Mouse (Mus musculus) liver, embryonic 13.5 days (tissue): Measurements from ENCODE around the gene Smap1. TPM values are rescaled to one million over a fixed set of nuclear protein-coding genes. Genes with fewer than 3 reads are reported as not detected.
A peak's percentile ranks its signal among the peaks of the same experiment; 100 is the strongest.

Source experiments
- ATAC-seq: fragments of 200-750 bp; cut with Nextera tagmentation; 2 replicates; pipeline ENCODE4 v1.8.0; 2017; ENCODE audit warnings: low read depth, mild to moderate bottlenecking, moderate number of reproducible peaks, moderate library complexity
- DNase-seq: peaks from one replicate; pipeline ENCODE4 v3.0.0; 2022
- H3K27ac ChIP-seq: fragments of 300-500 bp; sonication (generic); 2 replicates; pipeline ENCODE4 v1.5.1; 2015; ENCODE audit warnings: moderate library complexity, mild to moderate bottlenecking, inconsistent platforms
- H3K27me3 ChIP-seq: fragments of 300-500 bp; sonication (generic); 2 replicates; pipeline ENCODE4 v1.6.1; 2015; ENCODE audit warnings: mild to moderate bottlenecking, inconsistent platforms
- H3K36me3 ChIP-seq: fragments of 300-500 bp; sonication (generic); 2 replicates; pipeline ENCODE4 v1.6.1; 2015; ENCODE audit warnings: mild to moderate bottlenecking, inconsistent platforms
- H3K4me1 ChIP-seq: fragments of 300-500 bp; sonication (generic); replicated peaks from 2 replicates; pipeline ENCODE4 v1.6.1; 2015; ENCODE audit warnings: inconsistent platforms
- H3K4me2 ChIP-seq: fragments of 300-500 bp; sonication (generic); 2 replicates; pipeline ENCODE4 v1.6.1; 2015; ENCODE audit warnings: inconsistent platforms, mild to moderate bottlenecking, moderate library complexity
- H3K4me3 ChIP-seq: fragments of 300-500 bp; sonication (generic); replicated peaks from 2 replicates; pipeline ENCODE4 v1.5.1; 2015; ENCODE audit warnings: mild to moderate bottlenecking, inconsistent platforms
- H3K9ac ChIP-seq: fragments of 300-500 bp; sonication (generic); 2 replicates; pipeline ENCODE4 v1.6.1; 2015; ENCODE audit warnings: mild to moderate bottlenecking, inconsistent platforms
- H3K9me3 ChIP-seq: fragments of 300-500 bp; sonication (generic); replicated peaks from 2 replicates; pipeline ENCODE4 v1.6.1; 2016; ENCODE audit warnings: inconsistent platforms
- WGBS: fragments of 180-500 bp; shearing (Covaris S2); methylation state at CpG from one replicate; pipeline ENCODE4 v1.1.7; 2015; ENCODE audit not compliant: insufficient replicate concordance; 5-methylcytosine and 5-hydroxymethylcytosine counted together
- polyA plus RNA-seq: library from polyadenylated mRNA; unstranded; fragments of >200 nt; fragmentation: Nextera tagmentation; extraction: Ambion mirVana; gene quantifications from 2 replicates; pipeline ENCODE4 v1.2.1, GENCODE M21; 2015

The Smap1 gene
- polyA plus RNA-seq, 1 experiment from 2014 or later = 32.0 TPM

- no peak overlapping the region for H3K27ac ChIP-seq
- H3K27me3 ChIP-seq = no peaks in the 10 kb centered on the region
- no peak overlapping the region for H3K4me3 ChIP-seq
- H3K36me3 ChIP-seq = peaks cover 19% of the 10 kb centered on the region
- 65% methylated on average over 2 of the region's 2 CpGs for whole genome bisulfite sequencing
- H3K9me3 ChIP-seq = no peaks in the 10 kb centered on the region
- H3K4me1 ChIP-seq = no peaks in the 10 kb centered on the region
- H3K4me2 ChIP-seq = no peak overlapping the region
- DNase-seq (no peak), ATAC-seq (no peak)
- no peak overlapping the region for H3K9ac ChIP-seq
Measured at GRCm38 (mm10) chr1:23867350-23867862, 54.7 kb downstream of the Smap1 start.

- WGBS = 91% methylated on average over 7 of the region's 7 CpGs
- Histone ChIP-seq H3K9ac (no peak overlapping the region), H3K9me3 (no peaks in the 10 kb centered on the region), H3K4me3 (no peak overlapping the region), H3K4me1 (no peaks in the 10 kb centered on the region), H3K27ac (no peak overlapping the region), H3K4me2 (no peak overlapping the region), H3K36me3 (peaks cover 9% of the 10 kb centered on the region), H3K27me3 (no peaks in the 10 kb centered on the region)
- DNase-seq = no peak
- no peak for ATAC-seq
Measured at GRCm38 (mm10) chr1:23865566-23865965, 56.6 kb downstream of the Smap1 start.

GRCm38 (mm10) chr1:23860944-23861343, 61.2 kb downstream of the Smap1 start:
- no peak overlapping the region for H3K4me3 ChIP-seq
- no peak overlapping the region for H3K9ac ChIP-seq
- peaks cover 29% of the 10 kb centered on the region for H3K36me3 ChIP-seq
- H3K4me1 ChIP-seq = no peaks in the 10 kb centered on the region
- no peak overlapping the region for H3K4me2 ChIP-seq
- no peaks in the 10 kb centered on the region for H3K9me3 ChIP-seq
- H3K27me3 ChIP-seq = no peaks in the 10 kb centered on the region
- WGBS = 72% methylated on average over 2 of the region's 2 CpGs
- no peak overlapping the region for H3K27ac ChIP-seq
- no peak for DNase-seq
- ATAC-seq = no peak

GRCm38 (mm10) chr1:23855623-23856022, 66.5 kb downstream of the Smap1 start:
- 89% methylated on average over 3 of the region's 3 CpGs for WGBS

GRCm38 (mm10) chr1:23846044-23846680, 76.0 kb downstream of the Smap1 start:
- WGBS = 88% methylated on average over 10 of the region's 10 CpGs
- Histone ChIP-seq H3K4me1 (no peaks in the 10 kb centered on the region), H3K27me3 (no peaks in the 10 kb centered on the region), H3K4me3 (no peak overlapping the region), H3K27ac (no peak overlapping the region), H3K4me2 (no peak overlapping the region), H3K9me3 (no peaks in the 10 kb centered on the region), H3K36me3 (peaks cover 61% of the 10 kb centered on the region), H3K9ac (no peak overlapping the region)
- ATAC-seq (no peak), DNase-seq (no peak)

More at GRCm38 (mm10) chr1:23855623-23856022, 66.5 kb downstream of the Smap1 start:
- Histone ChIP-seq H3K4me2 (no peak overlapping the region), H3K27me3 (no peaks in the 10 kb centered on the region), H3K27ac (no peak overlapping the region), H3K9ac (no peak overlapping the region), H3K9me3 (no peaks in the 10 kb centered on the region), H3K4me1 (no peaks in the 10 kb centered on the region), H3K36me3 (peaks cover 37% of the 10 kb centered on the region), H3K4me3 (no peak overlapping the region)
- DNase-seq = no peak
- ATAC-seq = no peak

- peaks cover 56% of the 10 kb centered on the region for H3K36me3 ChIP-seq
- H3K27me3 ChIP-seq = no peaks in the 10 kb centered on the region
- ATAC-seq = no peak
- no peak for DNase-seq
- H3K9ac ChIP-seq = no peak overlapping the region
- H3K4me3 ChIP-seq = no peak overlapping the region
- H3K4me1 ChIP-seq = no peaks in the 10 kb centered on the region
- no peaks in the 10 kb centered on the region for H3K9me3 ChIP-seq
- H3K27ac ChIP-seq = no peak overlapping the region; the same call in 1 of the 2 replicates
- whole genome bisulfite sequencing = 92% methylated on average over 10 of the region's 10 CpGs
- no peak overlapping the region for H3K4me2 ChIP-seq
Measured at GRCm38 (mm10) chr1:23845007-23845406, 77.1 kb downstream of the Smap1 start.

- H3K27me3 ChIP-seq = no peaks in the 10 kb centered on the region
- peaks cover 53% of the 10 kb centered on the region for H3K36me3 ChIP-seq
- no peak overlapping the region for H3K27ac ChIP-seq
- ATAC-seq = no peak
- no peaks in the 10 kb centered on the region for H3K9me3 ChIP-seq
- 82% methylated on average over 7 of the region's 7 CpGs for WGBS
- H3K9ac ChIP-seq = no peak overlapping the region
- H3K4me2 ChIP-seq = no peak overlapping the region
- H3K4me3 ChIP-seq = no peak overlapping the region
- H3K4me1 ChIP-seq = no peaks in the 10 kb centered on the region
- DNase-seq = no peak
Measured at GRCm38 (mm10) chr1:23843790-23844189, 78.3 kb downstream of the Smap1 start.

GRCm38 (mm10) chr1:23842629-23843028, 79.5 kb downstream of the Smap1 start:
- Histone ChIP-seq H3K27ac (no peak overlapping the region), H3K4me3 (no peak overlapping the region), H3K4me2 (no peak overlapping the region), H3K4me1 (no peaks in the 10 kb centered on the region), H3K36me3 (peaks cover 44% of the 10 kb centered on the region), H3K27me3 (no peaks in the 10 kb centered on the region), H3K9me3 (no peaks in the 10 kb centered on the region), H3K9ac (no peak overlapping the region)
- WGBS = 69% methylated on average over 3 of the region's 3 CpGs
- ATAC-seq = no peak
- DNase-seq = no peak

- DNase-seq = no peak
- Histone ChIP-seq H3K4me1 (no peaks in the 10 kb centered on the region; the same call in 1 of the 2 replicates), H3K9me3 (no peaks in the 10 kb centered on the region), H3K4me3 (no peak overlapping the region), H3K27me3 (no peaks in the 10 kb centered on the region), H3K9ac (no peak overlapping the region), H3K27ac (no peak overlapping the region), H3K36me3 (peaks cover 32% of the 10 kb centered on the region), H3K4me2 (no peak overlapping the region)
- ATAC-seq = no peak
Measured at GRCm38 (mm10) chr1:23840924-23841323, 81.2 kb downstream of the Smap1 start.

GRCm38 (mm10) chr1:23836630-23837029, 85.5 kb downstream of the Smap1 start:
- no peaks in the 10 kb centered on the region for H3K9me3 ChIP-seq
- H3K36me3 ChIP-seq = 0 out of 2 replicates have a peak, but pooled peaks cover 1% of the 10 kb centered on the region
- no peaks in the 10 kb centered on the region for H3K27me3 ChIP-seq
- WGBS = 15% methylated on average over 4 of the region's 4 CpGs
- H3K4me2 ChIP-seq = no peak overlapping the region
- H3K4me3 ChIP-seq = no peak overlapping the region
- H3K4me1 ChIP-seq = no peaks in the 10 kb centered on the region; the same call in 1 of the 2 replicates
- no peak for DNase-seq
- ATAC-seq = peak; percentile 59; the same call in 1 of the 2 replicates
- H3K27ac ChIP-seq = no peak overlapping the region
- no peak overlapping the region for H3K9ac ChIP-seq

GRCm38 (mm10) chr1:23834819-23835218, 87.3 kb downstream of the Smap1 start:
- Histone ChIP-seq H3K36me3 (no peaks in the 10 kb centered on the region), H3K27ac (no peak overlapping the region), H3K4me3 (no peak overlapping the region), H3K9me3 (no peaks in the 10 kb centered on the region), H3K4me1 (no peaks in the 10 kb centered on the region; the same call in 1 of the 2 replicates), H3K27me3 (no peaks in the 10 kb centered on the region), H3K9ac (no peak overlapping the region), H3K4me2 (no peak overlapping the region)
- ATAC-seq (no peak), DNase-seq (no peak)
- WGBS = 63% methylated on average over 9 of the region's 9 CpGs

GRCm38 (mm10) chr1:23834246-23834645, 87.9 kb downstream of the Smap1 start:
- Histone ChIP-seq H3K36me3 (no peaks in the 10 kb centered on the region), H3K4me1 (no peaks in the 10 kb centered on the region; the same call in 1 of the 2 replicates), H3K27me3 (no peaks in the 10 kb centered on the region), H3K27ac (no peak overlapping the region), H3K9me3 (no peaks in the 10 kb centered on the region), H3K4me3 (no peak overlapping the region), H3K4me2 (no peak overlapping the region), H3K9ac (no peak overlapping the region)
- ATAC-seq (no peak), DNase-seq (no peak)
- WGBS = 67% methylated on average over 7 of the region's 7 CpGs
